Mouse (Mus musculus): ENCODE data around the gene Arhgef6. TPM values are rescaled to one million over a fixed set of nuclear protein-coding genes. Genes with fewer than 3 reads are reported as not detected.

Gene Arhgef6
- polyA plus RNA-seq, 1 experiment from 2014 or later = 4.5 TPM

DNA sequence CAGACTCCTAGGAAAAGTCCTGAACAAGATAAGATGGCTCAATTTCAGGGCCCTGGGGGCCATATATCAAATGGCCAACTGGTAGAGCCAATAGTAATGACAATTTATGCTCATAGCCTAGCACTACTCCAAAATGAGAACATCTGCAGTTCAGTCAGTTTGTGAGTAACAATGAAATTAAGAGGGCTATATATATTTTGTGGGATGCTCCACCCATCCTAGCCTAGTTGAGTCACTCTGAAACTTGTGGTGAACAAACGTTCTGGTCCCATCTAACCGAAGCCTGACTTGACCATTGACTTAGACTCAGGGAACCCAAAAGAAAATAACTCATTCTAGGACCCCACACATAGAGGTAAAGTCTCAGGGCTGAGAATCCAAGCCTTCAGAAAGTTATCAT lies 156.1 kb downstream of the Arhgef6 start:
- Histone ChIP-seq H3K4me3 (no peak overlapping the region), H3K27me3 (replicated peaks) (no peaks in the 10 kb centered on the region), H3K27ac (no peak overlapping the region), H3K4me1 (no peaks in the 10 kb centered on the region), H3K9me3 (replicated peaks) (no peaks in the 10 kb centered on the region), H3K9ac (no peak overlapping the region), H3K4me2 (no peak overlapping the region), H3K36me3 (no peaks in the 10 kb centered on the region)
- WGBS (ENCODE audit: insufficient replicate concordance) = 58% methylated on average over 2 of the region's 2 CpGs
- no peak for ATAC-seq

Other genes with a start within 250 kb of the Arhgef6 start
- not detected in 2 replicates for gene Cd40lg, start 126.6 kb downstream of the Arhgef6 start, polyA plus RNA-seq (2016; fragmentation: Nextera tagmentation; extraction: Ambion mirVana)
- gene Rbmx, start 54.3 kb upstream of the Arhgef6 start, polyA plus RNA-seq (2016; fragmentation: Nextera tagmentation; extraction: Ambion mirVana) = 36.4 and 37.2 TPM in 2 replicates
- not detected in 2 replicates for gene Gm364, start 70.4 kb upstream of the Arhgef6 start, polyA plus RNA-seq (2016; fragmentation: Nextera tagmentation; extraction: Ambion mirVana)
- not detected in 2 replicates for gene Gpr101, start 165.0 kb upstream of the Arhgef6 start, polyA plus RNA-seq (2016; fragmentation: Nextera tagmentation; extraction: Ambion mirVana)